Mouse (Mus musculus): ENCODE results near the gene Lrrc8e. TPM values are rescaled to one million over a fixed set of nuclear protein-coding genes. Genes with fewer than 3 reads are reported as not detected.

The Lrrc8e gene
- polyA plus RNA-seq, 1 experiment from 2014 or later = 0.13 TPM

- peak; percentile 94 for ATAC-seq (ENCODE audit: low read depth)
- Histone ChIP-seq H3K27ac (peak within 1 kb of the TSS; percentile 77), H3K27me3 (no peaks in the 10 kb centered on the region), H3K9ac (peak within 1 kb of the TSS; percentile 68), H3K36me3 (peaks cover 70% of the 10 kb centered on the region), H3K4me1 (replicated peaks) (peaks cover 27% of the 10 kb centered on the region), H3K9me3 (replicated peaks) (no peaks in the 10 kb centered on the region), H3K4me3 (replicated peaks) (peak within 1 kb of the TSS; percentile 68), H3K4me2 (peak within 1 kb of the TSS; percentile 99)
- DNase-seq = peak; percentile 94
- WGBS (ENCODE audit: insufficient replicate concordance) = 9% methylated on average over 33 of the region's 33 CpGs
These were observed 32.6 kb downstream of the Lrrc8e start, which contains the start of gene Ctxn1 for GRCm38 (mm10) chr8:4259125-4259804. Gene Ctxn1 (minus strand): TSS chr8:4259274.

DNA sequence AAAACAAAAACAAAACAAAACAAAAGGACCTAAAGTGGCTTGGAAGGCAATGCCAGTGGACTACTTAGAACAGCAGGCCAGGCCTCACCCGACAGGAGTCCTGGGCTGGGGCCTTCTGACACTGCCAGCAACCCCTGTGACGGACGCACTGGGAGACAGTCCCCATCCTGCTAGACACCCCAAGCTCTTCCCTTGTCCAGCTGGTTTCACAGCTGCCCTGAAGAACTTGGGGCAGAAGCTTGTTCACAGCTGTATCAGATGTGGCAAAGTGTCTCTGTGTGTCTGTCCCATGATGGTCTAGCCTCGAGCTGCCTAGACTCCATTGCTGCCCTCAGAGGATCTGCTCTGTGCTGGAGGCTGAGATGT, 33.2 kb downstream of the Lrrc8e start:
- DNase-seq (no peak), ATAC-seq (ENCODE audit: low read depth) (no peak)
- Histone ChIP-seq H3K4me2 (peak overlapping the region; percentile 99; the same call in 1 of the 2 replicates), H3K36me3 (peaks cover 70% of the 10 kb centered on the region), H3K9me3 (replicated peaks) (no peaks in the 10 kb centered on the region), H3K4me3 (replicated peaks) (no peak overlapping the region; the same call in 1 of the 2 replicates), H3K4me1 (replicated peaks) (peaks cover 26% of the 10 kb centered on the region), H3K9ac (peak overlapping the region; percentile 58; the same call in 1 of the 2 replicates), H3K27ac (peak overlapping the region; percentile 77), H3K27me3 (no peaks in the 10 kb centered on the region)
- WGBS (ENCODE audit: insufficient replicate concordance) = 88% methylated on average over 4 of the region's 4 CpGs

GRCm38 (mm10) chr8:4263105-4263791, 36.6 kb downstream of the Lrrc8e start:
- Histone ChIP-seq H3K27ac (no peak overlapping the region), H3K9me3 (replicated peaks) (no peaks in the 10 kb centered on the region), H3K9ac (no peak overlapping the region), H3K27me3 (no peaks in the 10 kb centered on the region), H3K4me1 (replicated peaks) (peaks cover 19% of the 10 kb centered on the region), H3K36me3 (peaks cover 87% of the 10 kb centered on the region), H3K4me2 (no peak overlapping the region), H3K4me3 (replicated peaks) (no peak overlapping the region)
- no peak for ATAC-seq (ENCODE audit: low read depth)
- 69% methylated on average over 8 of the region's 8 CpGs for WGBS (ENCODE audit: insufficient replicate concordance)
- DNase-seq = no peak

- 83% methylated on average over 15 of the region's 15 CpGs for WGBS (ENCODE audit: insufficient replicate concordance)
- Histone ChIP-seq H3K4me3 (replicated peaks) (no peak overlapping the region), H3K27ac (no peak overlapping the region), H3K4me1 (replicated peaks) (no peaks in the 10 kb centered on the region), H3K36me3 (peaks cover 100% of the 10 kb centered on the region), H3K9me3 (replicated peaks) (no peaks in the 10 kb centered on the region), H3K27me3 (no peaks in the 10 kb centered on the region), H3K9ac (no peak overlapping the region), H3K4me2 (no peak overlapping the region)
- DNase-seq = no peak
- ATAC-seq (ENCODE audit: low read depth) = no peak
These were observed 38.7 kb downstream of the Lrrc8e start for GRCm38 (mm10) chr8:4265160-4265914.

GRCm38 (mm10) chr8:4267627-4268026, 41.0 kb downstream of the Lrrc8e start:
- ATAC-seq (ENCODE audit: low read depth) (peak; percentile 56; the same call in 1 of the 2 replicates), DNase-seq (no peak)
- Histone ChIP-seq H3K4me3 (replicated peaks) (no peak overlapping the region), H3K4me2 (no peak overlapping the region), H3K27ac (no peak overlapping the region), H3K27me3 (no peaks in the 10 kb centered on the region), H3K4me1 (replicated peaks) (no peaks in the 10 kb centered on the region), H3K9ac (no peak overlapping the region), H3K9me3 (replicated peaks) (no peaks in the 10 kb centered on the region), H3K36me3 (peaks cover 98% of the 10 kb centered on the region)
- WGBS (ENCODE audit: insufficient replicate concordance) = 79% methylated on average over 15 of the region's 15 CpGs

DNA sequence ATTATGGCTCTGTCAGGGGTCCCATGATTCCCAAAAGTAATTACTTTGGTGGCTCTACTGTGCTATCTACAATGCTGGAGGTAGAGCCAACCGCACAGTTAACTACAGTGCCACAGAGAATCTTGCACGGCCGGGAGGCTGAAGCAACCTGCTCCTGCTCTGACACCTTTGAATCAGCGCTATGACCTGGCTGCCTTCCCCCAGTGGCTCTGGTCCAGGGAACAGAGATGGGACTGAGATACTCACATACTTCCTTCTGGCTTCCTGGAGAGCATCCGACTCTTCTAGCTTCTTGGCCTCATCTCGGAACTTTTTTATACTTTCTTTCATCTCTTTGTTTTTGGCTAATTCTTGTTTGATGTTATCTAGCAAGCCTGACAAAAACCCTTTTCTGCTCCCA, 43.0 kb downstream of the Lrrc8e start:
- H3K4me3 ChIP-seq (replicated peaks) = no peak overlapping the region
- no peak for DNase-seq
- H3K4me1 ChIP-seq (replicated peaks) = peaks cover 13% of the 10 kb centered on the region
- H3K27me3 ChIP-seq = no peaks in the 10 kb centered on the region
- no peaks in the 10 kb centered on the region for H3K9me3 ChIP-seq (replicated peaks)
- 89% methylated on average over 6 of the region's 6 CpGs for WGBS (ENCODE audit: insufficient replicate concordance)
- no peak overlapping the region for H3K4me2 ChIP-seq
- H3K36me3 ChIP-seq = peaks cover 92% of the 10 kb centered on the region
- ATAC-seq (ENCODE audit: low read depth) = no peak
- H3K27ac ChIP-seq = no peak overlapping the region
- no peak overlapping the region for H3K9ac ChIP-seq

DNA sequence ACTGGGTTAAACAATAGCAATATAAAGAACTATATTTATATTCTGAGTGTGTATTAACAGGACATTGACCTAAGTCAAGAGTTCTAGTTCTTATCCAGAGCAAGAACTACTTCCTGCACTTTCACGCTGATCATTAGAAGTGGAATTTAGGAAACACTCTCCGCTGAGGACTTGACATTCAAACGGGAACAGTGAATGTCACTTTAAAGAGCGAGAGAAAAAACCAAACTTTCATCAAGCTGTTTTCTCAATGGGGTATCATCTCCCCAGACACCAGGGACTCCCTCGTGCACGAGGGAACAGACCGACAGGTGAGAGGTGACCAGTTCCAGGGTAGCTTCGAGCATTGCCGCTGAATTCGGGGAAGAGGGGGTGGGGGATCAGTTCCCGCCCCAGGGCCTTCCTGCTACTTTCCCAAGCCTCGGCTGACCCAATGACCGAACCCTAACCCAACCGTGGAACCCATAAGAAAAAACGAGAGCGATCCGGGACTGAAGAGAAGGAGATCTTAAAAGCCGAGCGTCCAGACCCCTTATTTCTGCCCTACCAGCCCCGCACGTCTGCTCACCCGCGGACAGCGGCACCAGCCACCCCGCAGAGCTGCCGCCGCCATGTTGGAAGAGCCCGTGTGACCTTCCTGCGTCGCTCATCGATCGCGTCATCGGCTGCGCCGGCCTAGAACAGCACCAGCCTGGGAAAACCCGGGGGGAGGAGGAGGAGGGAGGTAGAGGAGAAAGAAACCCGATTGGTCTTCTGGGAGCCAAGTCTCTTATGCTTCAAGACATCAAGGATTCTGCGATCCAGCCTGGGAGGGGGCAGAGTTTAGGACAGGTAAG, 48.9 kb downstream of the Lrrc8e start, which contains the start of gene Timm44:
Gene Timm44 (minus strand): TSS at position 639 of the 836 bp plus-strand sequence.
- Histone ChIP-seq H3K27me3 (no peaks in the 10 kb centered on the region), H3K4me2 (peak within 1 kb of the TSS; percentile 70), H3K36me3 (peaks cover 33% of the 10 kb centered on the region), H3K9ac (peak within 1 kb of the TSS; percentile 85), H3K27ac (peak within 1 kb of the TSS; percentile 60), H3K4me3 (replicated peaks) (peak within 1 kb of the TSS; percentile 77), H3K4me1 (replicated peaks) (peaks cover 28% of the 10 kb centered on the region), H3K9me3 (replicated peaks) (no peaks in the 10 kb centered on the region)
- under 1% methylated on average over 39 of the region's 39 CpGs for WGBS (ENCODE audit: insufficient replicate concordance)
- DNase-seq = peak; percentile 89
- ATAC-seq (ENCODE audit: low read depth) = peak; percentile 98

GRCm38 (mm10) chr8:4276111-4276465, 49.5 kb downstream of the Lrrc8e start:
- no peaks in the 10 kb centered on the region for H3K9me3 ChIP-seq (replicated peaks)
- peak overlapping the region; percentile 70 for H3K4me2 ChIP-seq
- H3K4me1 ChIP-seq (replicated peaks) = peaks cover 28% of the 10 kb centered on the region
- ATAC-seq (ENCODE audit: low read depth) (no peak; the same call in 1 of the 2 replicates), DNase-seq (no peak)
- peak overlapping the region; percentile 77 for H3K4me3 ChIP-seq (replicated peaks)
- H3K27me3 ChIP-seq = no peaks in the 10 kb centered on the region
- peak overlapping the region; percentile 60 for H3K27ac ChIP-seq
- WGBS (ENCODE audit: insufficient replicate concordance) = 21% methylated on average over 9 of the region's 9 CpGs
- peak overlapping the region; percentile 85 for H3K9ac ChIP-seq
- H3K36me3 ChIP-seq = peaks cover 29% of the 10 kb centered on the region

Measured in liver, embryonic 13.5 days (tissue).